Mouse (Mus musculus) embryonic facial prominence, embryonic 12.5 days (tissue): Measurements from ENCODE around the gene Myt1. TPM values are rescaled to one million over a fixed set of nuclear protein-coding genes. Genes with fewer than 3 reads are reported as not detected.

Source experiments
- ATAC-seq: fragments of 200-750 bp; cut with Nextera tagmentation; 2 replicates; pipeline ENCODE4 v1.8.0; 2017; ENCODE audit not compliant: insufficient number of reproducible peaks, insufficient read depth, low FRiP score, low TSS enrichment
- H3K27ac ChIP-seq: fragments of 300-500 bp; sonication (generic); 2 replicates; pipeline ENCODE4 v1.5.1; 2016; ENCODE audit warnings: mild to moderate bottlenecking
- H3K27me3 ChIP-seq: fragments of 300-500 bp; sonication (generic); 2 replicates; pipeline ENCODE4 v1.6.1; 2016; ENCODE audit warnings: mild to moderate bottlenecking, moderate library complexity
- H3K36me3 ChIP-seq: fragments of 300-500 bp; sonication (generic); 2 replicates; pipeline ENCODE4 v1.6.1; 2016; ENCODE audit warnings: mild to moderate bottlenecking
- H3K4me1 ChIP-seq: fragments of 300-500 bp; sonication (generic); 2 replicates; pipeline ENCODE4 v1.6.1; 2016
- H3K4me2 ChIP-seq: fragments of 300-500 bp; sonication (generic); replicated peaks from 2 replicates; pipeline ENCODE4 v1.6.1; 2016; ENCODE audit warnings: mild to moderate bottlenecking, moderate library complexity
- H3K4me3 ChIP-seq: fragments of 300-500 bp; sonication (generic); 2 replicates; pipeline ENCODE4 v1.5.1; 2016; ENCODE audit warnings: mild to moderate bottlenecking
- H3K9ac ChIP-seq: fragments of 300-500 bp; sonication (generic); 2 replicates; pipeline ENCODE4 v1.6.1; 2016; ENCODE audit warnings: mild to moderate bottlenecking, moderate library complexity
- H3K9me3 ChIP-seq: fragments of 300-500 bp; sonication (generic); 2 replicates; pipeline ENCODE4 v1.6.1; 2016; ENCODE audit warnings: mild to moderate bottlenecking, moderate library complexity
- WGBS: fragments of 180-500 bp; shearing (Covaris S2); methylation state at CpG from one replicate; pipeline ENCODE4 v1.1.7; 2016; 5-methylcytosine and 5-hydroxymethylcytosine counted together
- polyA plus RNA-seq: library from polyadenylated mRNA; unstranded; fragments of >200 nt; fragmentation: Nextera tagmentation; extraction: Ambion mirVana; gene quantifications from 2 replicates; pipeline ENCODE4 v1.2.1, GENCODE M21; 2016

The Myt1 gene
- 6.0 and 6.7 TPM in 2 replicates for polyA plus RNA-seq

- H3K4me3 ChIP-seq: 0 out of 2 replicates have a peak within 1 kb of the TSS, but pooled peaks have one; percentile 1
Measured at GRCm38 (mm10) chr2:181763006-181763830, at the start of gene Myt1. Gene Myt1 (plus strand): TSS chr2:181763332.

GRCm38 (mm10) chr2:181713749-181714148 is 49.4 kb upstream of the Myt1 start:
- no peak overlapping the region for H3K9ac ChIP-seq
- peaks cover 4% of the 10 kb centered on the region for H3K4me1 ChIP-seq
- H3K4me3 ChIP-seq: no peak overlapping the region
- H3K9me3 ChIP-seq: no peaks in the 10 kb centered on the region
- ATAC-seq: 0 out of 2 replicates have a peak, but pooled peaks have one; percentile 41
- no peaks in the 10 kb centered on the region for H3K36me3 ChIP-seq
- H3K4me2 ChIP-seq: no peak overlapping the region
- 90% methylated on average over 1 of the region's 1 CpGs for WGBS
- H3K27me3 ChIP-seq: no peaks in the 10 kb centered on the region
- H3K27ac ChIP-seq: no peak overlapping the region

More at GRCm38 (mm10) chr2:181763006-181763830, at the start of gene Myt1:
- H3K4me2 ChIP-seq: peak within 1 kb of the TSS; percentile 12; the same call in 1 of the 2 replicates
- 0 out of 2 replicates have a peak within 1 kb of the TSS, but pooled peaks have one; percentile 25 for H3K27ac ChIP-seq
- ATAC-seq: peak; percentile 77
- H3K9ac ChIP-seq: no peak within 1 kb of the TSS
- peaks cover 11% of the 10 kb centered on the region; the same call in 1 of the 2 replicates for H3K4me1 ChIP-seq
- no peaks in the 10 kb centered on the region for H3K9me3 ChIP-seq
- WGBS: 31% methylated on average over 8 of the region's 8 CpGs
- H3K27me3 ChIP-seq: 0 out of 2 replicates have a peak, but pooled peaks cover 5% of the 10 kb centered on the region
- no peaks in the 10 kb centered on the region for H3K36me3 ChIP-seq

- H3K27ac ChIP-seq: peak within 1 kb of the TSS; percentile 54; the same call in 1 of the 2 replicates
- H3K4me1 ChIP-seq: peaks cover 4% of the 10 kb centered on the region
- H3K4me2 ChIP-seq: peak within 1 kb of the TSS; percentile 40
- H3K36me3 ChIP-seq: no peaks in the 10 kb centered on the region
- H3K9ac ChIP-seq: peak within 1 kb of the TSS; percentile 30; the same call in 1 of the 2 replicates
- no peaks in the 10 kb centered on the region for H3K9me3 ChIP-seq
- WGBS: 2% methylated on average over 7 of the region's 7 CpGs
- peak; percentile 23; the same call in 1 of the 2 replicates for ATAC-seq
- H3K4me3 ChIP-seq: peak within 1 kb of the TSS; percentile 28
- no peaks in the 10 kb centered on the region for H3K27me3 ChIP-seq
Measured at GRCm38 (mm10) chr2:181714903-181715326, 48.2 kb upstream of the Myt1 start, which contains the start of gene Oprl1. Gene Oprl1 (plus strand): TSS chr2:181715016.

GRCm38 (mm10) chr2:181715382-181715781 is 47.8 kb upstream of the Myt1 start:
- peak overlapping the region; percentile 40 for H3K4me2 ChIP-seq
- peak overlapping the region; percentile 30; the same call in 1 of the 2 replicates for H3K9ac ChIP-seq
- H3K4me3 ChIP-seq: peak overlapping the region; percentile 28
- H3K27ac ChIP-seq: no peak overlapping the region
- no peaks in the 10 kb centered on the region for H3K36me3 ChIP-seq
- H3K27me3 ChIP-seq: no peaks in the 10 kb centered on the region
- peaks cover 4% of the 10 kb centered on the region for H3K4me1 ChIP-seq
- H3K9me3 ChIP-seq: no peaks in the 10 kb centered on the region
- ATAC-seq: peak; percentile 50; the same call in 1 of the 2 replicates
- WGBS: 64% methylated on average over 3 of the region's 3 CpGs

GRCm38 (mm10) chr2:181716991-181717390 is 46.1 kb upstream of the Myt1 start:
- Histone ChIP-seq H3K4me1 (peaks cover 4% of the 10 kb centered on the region), H3K27ac (no peak overlapping the region), H3K27me3 (no peaks in the 10 kb centered on the region), H3K9me3 (no peaks in the 10 kb centered on the region), H3K4me3 (no peak overlapping the region), H3K36me3 (no peaks in the 10 kb centered on the region), H3K9ac (no peak overlapping the region), H3K4me2 (no peak overlapping the region)
- no peak for ATAC-seq
- 58% methylated on average over 3 of the region's 3 CpGs for WGBS

GRCm38 (mm10) chr2:181720061-181720460 is 43.1 kb upstream of the Myt1 start:
- no peak overlapping the region for H3K4me2 ChIP-seq
- no peak for ATAC-seq
- H3K4me3 ChIP-seq: no peak overlapping the region
- H3K27me3 ChIP-seq: no peaks in the 10 kb centered on the region
- H3K9me3 ChIP-seq: no peaks in the 10 kb centered on the region
- no peaks in the 10 kb centered on the region for H3K36me3 ChIP-seq
- WGBS: 32% methylated on average over 3 of the region's 3 CpGs
- no peak overlapping the region for H3K27ac ChIP-seq
- no peak overlapping the region for H3K9ac ChIP-seq
- H3K4me1 ChIP-seq: peaks cover 2% of the 10 kb centered on the region

GRCm38 (mm10) chr2:181721200-181721599 is 41.9 kb upstream of the Myt1 start:
- Histone ChIP-seq H3K4me1 (no peaks in the 10 kb centered on the region), H3K27me3 (no peaks in the 10 kb centered on the region), H3K9ac (no peak overlapping the region), H3K4me3 (no peak overlapping the region), H3K4me2 (no peak overlapping the region), H3K27ac (no peak overlapping the region), H3K9me3 (no peaks in the 10 kb centered on the region), H3K36me3 (no peaks in the 10 kb centered on the region)
- ATAC-seq: no peak

- Histone ChIP-seq H3K36me3 (no peaks in the 10 kb centered on the region), H3K9me3 (no peaks in the 10 kb centered on the region), H3K9ac (no peak overlapping the region), H3K27ac (no peak overlapping the region), H3K4me3 (no peak overlapping the region), H3K4me1 (no peaks in the 10 kb centered on the region), H3K4me2 (no peak overlapping the region), H3K27me3 (no peaks in the 10 kb centered on the region)
- ATAC-seq: no peak
- 12% methylated on average over 3 of the region's 3 CpGs for WGBS
Measured at GRCm38 (mm10) chr2:181722213-181722612, 40.9 kb upstream of the Myt1 start.

- Histone ChIP-seq H3K9me3 (no peaks in the 10 kb centered on the region), H3K4me3 (no peak overlapping the region), H3K27ac (no peak overlapping the region), H3K27me3 (no peaks in the 10 kb centered on the region), H3K4me2 (no peak overlapping the region), H3K36me3 (no peaks in the 10 kb centered on the region), H3K4me1 (no peaks in the 10 kb centered on the region), H3K9ac (no peak overlapping the region)
- no peak for ATAC-seq
- WGBS: 53% methylated on average over 9 of the region's 9 CpGs
Measured at GRCm38 (mm10) chr2:181727659-181728262, 35.4 kb upstream of the Myt1 start.

GRCm38 (mm10) chr2:181730051-181730450 is 33.1 kb upstream of the Myt1 start:
- Histone ChIP-seq H3K9ac (no peak overlapping the region), H3K4me3 (no peak overlapping the region), H3K9me3 (no peaks in the 10 kb centered on the region), H3K4me2 (no peak overlapping the region), H3K27ac (no peak overlapping the region), H3K36me3 (no peaks in the 10 kb centered on the region), H3K27me3 (no peaks in the 10 kb centered on the region), H3K4me1 (no peaks in the 10 kb centered on the region)
- no peak for ATAC-seq
- WGBS: 50% methylated on average over 3 of the region's 3 CpGs

- no peak for ATAC-seq
- H3K9ac ChIP-seq: no peak overlapping the region
- 80% methylated on average over 1 of the region's 1 CpGs for whole genome bisulfite sequencing
Measured at GRCm38 (mm10) chr2:181752626-181753025, 10.5 kb upstream of the Myt1 start.

More at GRCm38 (mm10) chr2:181752626-181753025, 10.5 kb upstream of the Myt1 start:
- Histone ChIP-seq H3K4me3 (no peak overlapping the region), H3K36me3 (no peaks in the 10 kb centered on the region), H3K9me3 (no peaks in the 10 kb centered on the region), H3K27me3 (no peaks in the 10 kb centered on the region), H3K4me2 (no peak overlapping the region), H3K4me1 (no peaks in the 10 kb centered on the region), H3K27ac (no peak overlapping the region)
